Comparison of ENCODE assay signal across 13 mouse cellular contexts in the genomic region with DNA sequence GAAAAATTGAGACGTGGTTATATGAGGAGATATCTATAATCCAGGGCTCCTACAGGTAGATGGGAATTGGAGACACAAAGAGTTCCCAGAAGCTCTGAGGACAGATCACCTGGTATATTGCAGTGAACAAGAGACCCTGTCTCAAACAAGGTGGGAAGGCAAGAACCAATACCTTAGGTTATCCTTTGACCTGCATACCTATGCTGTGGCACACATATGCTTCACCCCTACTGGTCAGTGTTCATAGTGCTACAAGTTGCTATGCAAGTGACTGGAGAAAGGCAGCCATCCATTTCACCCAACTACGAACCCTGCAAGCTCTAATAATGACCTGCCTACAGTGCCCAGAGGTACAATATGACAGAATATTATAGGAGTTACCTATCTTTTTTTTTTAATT. TPM values are rescaled to one million over a fixed set of nuclear protein-coding genes. Genes with fewer than 3 reads are reported as not detected.
DNase-seq lines count a peak whose midpoint lies in the region; ATAC-seq and TF ChIP-seq lines count a peak whose summit lies in the region.
"Had no signal": no experiment of that assay in that cellular context is flagged by ENCODE, and none has a peak within 500 bp of the region (broad histone marks: within the 10 kb centered on the region; RNA-seq: fewer than 3 reads in every experiment).

No protein-coding gene starts in this region.

- no peaks in the 10 kb centered on the region for H3K36me3 ChIP-seq in midbrain, embryonic 11.5 days (ENCODE audit: control insufficient read depth, insufficient read depth, low read length)
- H3K36me3 ChIP-seq in midbrain, embryonic 13.5 days = peaks cover 6% of the 10 kb centered on the region; the same call in 1 of the 2 replicates
- no peaks in the 10 kb centered on the region; the same call in 1 of the 2 replicates for H3K36me3 ChIP-seq in stomach, postnatal 0 days (ENCODE audit: control insufficient read depth, insufficient read depth, low read length)
- H3K36me3 ChIP-seq: hindbrain, embryonic 15.5 days had no signal

- TF ChIP-seq EP300 in stomach, postnatal 0 days (optimal IDR thresholded peaks at IDR 0.05) = no peak

- no peaks in the 10 kb centered on the region for H3K9me3 ChIP-seq in midbrain, embryonic 11.5 days (ENCODE audit: control insufficient read depth, low read length)
- H3K9me3 ChIP-seq in midbrain, embryonic 13.5 days = no peaks in the 10 kb centered on the region
- no peaks in the 10 kb centered on the region for H3K9me3 ChIP-seq in stomach, postnatal 0 days (ENCODE audit: control insufficient read depth, low read length)
- H3K9me3 ChIP-seq: forebrain, embryonic 15.5 days; hindbrain, embryonic 15.5 days; limb, embryonic 15.5 days had no signal

- ATAC-seq in midbrain, embryonic 11.5 days (ENCODE audit: low FRiP score) = no peak
- ATAC-seq in midbrain, embryonic 13.5 days = no peak
- ATAC-seq in stomach, postnatal 0 days (ENCODE audit: low FRiP score, low TSS enrichment) = no peak
- ATAC-seq: forebrain, embryonic 15.5 days had no signal

- peak; percentile 47 for TF ChIP-seq CTCF in stomach, postnatal 0 days (IDR thresholded peaks at IDR 0.05; ENCODE audit: low read depth)

- no peak overlapping the region for H3K9ac ChIP-seq in midbrain, embryonic 11.5 days (ENCODE audit: low read length)
- H3K9ac ChIP-seq in midbrain, embryonic 13.5 days (replicated peaks) = no peak overlapping the region; the same call in 1 of the 2 replicates
- no peak overlapping the region for H3K9ac ChIP-seq in stomach, postnatal 0 days (ENCODE audit: low read length)

- DNase-seq in kidney, adult 9 months = peak; percentile 8
- DNase-seq in kidney, adult 8-10 months = no peak
- peak; percentile 80 for DNase-seq in midbrain, embryonic 11.5 days (ENCODE audit: low spot score, missing footprints)
- peak; percentile 50 for DNase-seq in R1 (ENCODE audit: low read depth, low spot score)
- no peak for DNase-seq in stomach, postnatal 0 days (ENCODE audit: low spot score)
- DNase-seq in urinary bladder, postnatal 4 days (ENCODE audit: low spot score in 2 of 2) = no peak
- DNase-seq: cerebellum, postnatal 10 days; right cerebral cortex, postnatal 25 days; thymus, postnatal 36 days had no signal

- no peak overlapping the region for H3K4me2 ChIP-seq in midbrain, embryonic 11.5 days
- H3K4me2 ChIP-seq in midbrain, embryonic 13.5 days (replicated peaks) = no peak overlapping the region
- H3K4me2 ChIP-seq in stomach, postnatal 0 days (replicated peaks; ENCODE audit: low read depth) = no peak overlapping the region

- H3K27ac ChIP-seq in midbrain, embryonic 11.5 days (ENCODE audit: low read depth, low read length) = no peak overlapping the region
- H3K27ac ChIP-seq in midbrain, embryonic 13.5 days = no peak overlapping the region
- H3K27ac ChIP-seq in stomach, postnatal 0 days (replicated peaks) = no peak overlapping the region
- H3K27ac ChIP-seq: forebrain, embryonic 15.5 days; hindbrain, embryonic 15.5 days; limb, embryonic 15.5 days had no signal

- WGBS in midbrain, embryonic 11.5 days = 95% methylated on average over 2 of the region's 2 CpGs
- WGBS in midbrain, embryonic 13.5 days = 92% methylated on average over 2 of the region's 2 CpGs
- WGBS in stomach, postnatal 0 days = 90% methylated on average over 2 of the region's 2 CpGs

- H3K4me3 ChIP-seq in midbrain, embryonic 11.5 days (ENCODE audit: low read depth, low read length) = no peak overlapping the region
- H3K4me3 ChIP-seq in midbrain, embryonic 13.5 days (replicated peaks) = no peak overlapping the region; the same call in 1 of the 2 replicates
- H3K4me3 ChIP-seq in stomach, postnatal 0 days (ENCODE audit: low read depth, low read length) = no peak overlapping the region

- peaks cover 4% of the 10 kb centered on the region for H3K4me1 ChIP-seq in midbrain, embryonic 11.5 days (ENCODE audit: control insufficient read depth, insufficient read depth, low read length)
- H3K4me1 ChIP-seq in midbrain, embryonic 13.5 days (replicated peaks) = peaks cover 17% of the 10 kb centered on the region
- no peaks in the 10 kb centered on the region for H3K4me1 ChIP-seq in stomach, postnatal 0 days (replicated peaks; ENCODE audit: control insufficient read depth, insufficient read depth)

- no peaks in the 10 kb centered on the region for H3K27me3 ChIP-seq in midbrain, embryonic 11.5 days (ENCODE audit: control insufficient read depth, insufficient read depth, low read length)
- no peaks in the 10 kb centered on the region for H3K27me3 ChIP-seq in midbrain, embryonic 13.5 days
- H3K27me3 ChIP-seq in stomach, postnatal 0 days (ENCODE audit: control insufficient read depth, insufficient read depth, low read length) = no peaks in the 10 kb centered on the region
- H3K27me3 ChIP-seq: forebrain, embryonic 15.5 days; hindbrain, embryonic 15.5 days; limb, embryonic 15.5 days had no signal

RNA-seq across cellular contexts. Expression of a gene that starts 1.5 kb away (rescaled TPM):
- polyA plus RNA-seq in midbrain, embryonic 11.5 days (2014; fragmentation: Nextera tagmentation; extraction: Ambion mirVana) = 40.5 and 43.0 TPM in 2 replicates
- 44.7 and 47.3 TPM in 2 replicates for polyA plus RNA-seq in midbrain, embryonic 13.5 days (2015; fragmentation: Nextera tagmentation; extraction: Ambion mirVana)
- 40.1 and 41.4 TPM in 2 replicates for polyA plus RNA-seq in stomach, postnatal 0 days (2015; fragmentation: Nextera tagmentation; extraction: Ambion mirVana)

Comparison
In these comparisons a context has a peak if more than half of its experiments do, and no peak if none do; other contexts are left out.
1. DNase-seq: peak in kidney, adult 9 months (single experiment), midbrain, embryonic 11.5 days (single experiment) and R1 (single experiment); none in kidney, adult 8-10 months (0 of 2), stomach, postnatal 0 days (single experiment) and urinary bladder, postnatal 4 days (0 of 2).